Mouse (Mus musculus) E14TG2a.4 (cell line): ENCODE data around the gene Olfr194.
"Not testable (repeated sequence)": the region's sequence is repeated elsewhere in the genome, so short reads cannot be mapped to it uniquely, and the experiment has no call there.

ENCODE experiments used
- H3K27me3 ChIP-seq: 2 replicates; pipeline ENCODE4 v1.6.1; 2014; ENCODE audit warnings: low read length, control low read depth; ENCODE audit not compliant: insufficient read depth
- H3K36me3 ChIP-seq: 2 replicates; pipeline ENCODE4 v1.6.1; 2014; ENCODE audit warnings: low read length, control low read depth; ENCODE audit not compliant: insufficient read depth
- H3K4me1 ChIP-seq: replicated peaks from 2 replicates; pipeline ENCODE4 v1.6.1; 2014; ENCODE audit warnings: low read depth, low read length, control low read depth
- H3K4me3 ChIP-seq: replicated peaks from 2 replicates; pipeline ENCODE4 v1.5.1; 2014; ENCODE audit warnings: mild to moderate bottlenecking, low read length
- H3K9me3 ChIP-seq: 2 replicates; pipeline ENCODE4 v1.6.1; 2014; ENCODE audit warnings: low read length, control low read depth
- CTCF ChIP-seq: conservative IDR thresholded peaks from 2 replicates; pipeline ENCODE4 v1.5.1; 2014; ENCODE audit warnings: low read length
- NANOG ChIP-seq: IDR thresholded peaks from 2 replicates; pipeline ENCODE4 v1.6.1; 2014; ENCODE audit warnings: borderline replicate concordance, low read length, mixed read lengths
- POU5F1 ChIP-seq: IDR thresholded peaks from 2 replicates; pipeline ENCODE4 v1.6.1; 2014; ENCODE audit warnings: low read length, borderline replicate concordance

Gene Olfr194

GRCm38 (mm10) chr16:59120969-59121368, at the start of gene Olfr194:
Olfr194 (minus strand) TSS chr16:59121069.
- Histone ChIP-seq H3K9me3 (no peaks in the 10 kb centered on the region), H3K4me1 (no peaks in the 10 kb centered on the region), H3K27me3 (no peaks in the 10 kb centered on the region), H3K4me3 (no peak within 1 kb of the TSS), H3K36me3 (no peaks in the 10 kb centered on the region)
- no peak for TF ChIP-seq CTCF

GRCm38 (mm10) chr16:59170354-59170753, 49.5 kb upstream of the Olfr194 start, which contains the start of gene Olfr196:
Olfr196 (minus strand) TSS chr16:59170454.
- no peak within 1 kb of the TSS for H3K4me3 ChIP-seq
- H3K9me3 ChIP-seq, result no peaks in the 10 kb centered on the region
- H3K36me3 ChIP-seq, result no peaks in the 10 kb centered on the region
- no peaks in the 10 kb centered on the region for H3K4me1 ChIP-seq
- TF ChIP-seq POU5F1 (no peak), CTCF (no peak), NANOG (no peak)
- H3K27me3 ChIP-seq, result no peaks in the 10 kb centered on the region

GRCm38 (mm10) chr16:59151996-59152395, 31.1 kb upstream of the Olfr194 start:
- Histone ChIP-seq H3K27me3 (no peaks in the 10 kb centered on the region), H3K9me3 (no peaks in the 10 kb centered on the region), H3K36me3 (no peaks in the 10 kb centered on the region), H3K4me3 (no peak overlapping the region), H3K4me1 (no peaks in the 10 kb centered on the region)
- TF ChIP-seq POU5F1, result no peak
- no peak for TF ChIP-seq NANOG
- TF ChIP-seq CTCF, result no peak

GRCm38 (mm10) chr16:59146746-59147145, 25.9 kb upstream of the Olfr194 start, which contains the start of gene Olfr195:
Olfr195 (plus strand) TSS chr16:59147046.
- TF ChIP-seq NANOG (no peak), POU5F1 (no peak), CTCF (no peak)
- Histone ChIP-seq H3K4me1 (no peaks in the 10 kb centered on the region), H3K4me3 (no peak within 1 kb of the TSS), H3K9me3 (peaks cover 19% of the 10 kb centered on the region), H3K36me3 (no peaks in the 10 kb centered on the region), H3K27me3 (no peaks in the 10 kb centered on the region)

GRCm38 (mm10) chr16:59141105-59141504, 20.2 kb upstream of the Olfr194 start:
- Histone ChIP-seq H3K4me1 (no peaks in the 10 kb centered on the region), H3K36me3 (no peaks in the 10 kb centered on the region), H3K9me3 (peaks cover 19% of the 10 kb centered on the region), H3K27me3 (no peaks in the 10 kb centered on the region), H3K4me3 (no peak overlapping the region)
- TF ChIP-seq NANOG (no peak), CTCF (no peak), POU5F1 (no peak)

GRCm38 (mm10) chr16:59130740-59131139, 9.9 kb upstream of the Olfr194 start:
- no peaks in the 10 kb centered on the region for H3K27me3 ChIP-seq
- H3K9me3 ChIP-seq, result no peaks in the 10 kb centered on the region
- no peaks in the 10 kb centered on the region for H3K36me3 ChIP-seq
- H3K4me1 ChIP-seq, result no peaks in the 10 kb centered on the region
- H3K4me3 ChIP-seq, result no peak overlapping the region
- no peak for TF ChIP-seq NANOG

GRCm38 (mm10) chr16:59111781-59112180, 9.1 kb downstream of the Olfr194 start, which contains the start of gene Olfr193:
Olfr193 (minus strand) TSS chr16:59111881.
- no peaks in the 10 kb centered on the region for H3K4me1 ChIP-seq
- no peaks in the 10 kb centered on the region for H3K9me3 ChIP-seq
- H3K36me3 ChIP-seq, result no peaks in the 10 kb centered on the region
- no peak within 1 kb of the TSS for H3K4me3 ChIP-seq
- no peak for TF ChIP-seq CTCF
- TF ChIP-seq NANOG, result no peak
- no peak for TF ChIP-seq POU5F1
- no peaks in the 10 kb centered on the region for H3K27me3 ChIP-seq

- not testable (repeated sequence) for H3K4me1 ChIP-seq, H3K9me3 ChIP-seq, H3K27me3 ChIP-seq, H3K4me3 ChIP-seq, H3K36me3 ChIP-seq
These were observed 12.3 kb downstream of the Olfr194 start for GRCm38 (mm10) chr16:59108522-59108921.

- H3K9me3 ChIP-seq, result no peaks in the 10 kb centered on the region
- H3K27me3 ChIP-seq, result no peaks in the 10 kb centered on the region
- no peak overlapping the region for H3K4me3 ChIP-seq
- TF ChIP-seq POU5F1, result no peak
- TF ChIP-seq CTCF, result no peak
- no peak for TF ChIP-seq NANOG
- H3K4me1 ChIP-seq, result no peaks in the 10 kb centered on the region
- H3K36me3 ChIP-seq, result no peaks in the 10 kb centered on the region
These were observed 15.6 kb downstream of the Olfr194 start for GRCm38 (mm10) chr16:59105312-59105711.

GRCm38 (mm10) chr16:59089722-59090121, 31.1 kb downstream of the Olfr194 start, which contains the start of gene Olfr191:
Olfr191 (minus strand) TSS chr16:59089822.
- H3K4me3 ChIP-seq, H3K9me3 ChIP-seq, H3K36me3 ChIP-seq, H3K27me3 ChIP-seq, H3K4me1 ChIP-seq: not testable (repeated sequence)
- peak; percentile 34; the same call in 1 of the 2 replicates for TF ChIP-seq NANOG

- not testable (repeated sequence) for H3K36me3 ChIP-seq, H3K27me3 ChIP-seq, H3K4me3 ChIP-seq, H3K9me3 ChIP-seq, H3K4me1 ChIP-seq
These were observed 39.8 kb downstream of the Olfr194 start for GRCm38 (mm10) chr16:59081113-59081512.
